Mouse (Mus musculus) kidney, adult 2 months (tissue): Measurements from ENCODE around the gene Ndufb7. TPM values are rescaled to one million over a fixed set of nuclear protein-coding genes. Genes with fewer than 3 reads are reported as not detected.
A peak's percentile ranks its signal among the peaks of the same experiment; 100 is the strongest.
"Not testable (repeated sequence)": the region's sequence is repeated elsewhere in the genome, so short reads cannot be mapped to it uniquely, and the experiment has no call there.

Source experiments
- DNase-seq: peaks from one replicate; pipeline ENCODE4 v3.0.0; 2021
- H3K27ac ChIP-seq: fragments of 200-500 bp; 2 replicates; pipeline ENCODE4 v1.5.1; 2012; ENCODE audit warnings: low read depth, low read length, control low read depth, inconsistent platforms; ENCODE audit not compliant: insufficient read depth
- H3K27me3 ChIP-seq: fragments of 200-500 bp; replicated peaks from 2 replicates; pipeline ENCODE4 v1.6.1; 2012; ENCODE audit warnings: mild to moderate bottlenecking, moderate library complexity, low read length, inconsistent platforms; ENCODE audit not compliant: control insufficient read depth, insufficient read depth
- H3K36me3 ChIP-seq: fragments of 200-500 bp; 2 replicates; pipeline ENCODE4 v1.6.1; 2012; ENCODE audit warnings: mild to moderate bottlenecking, moderate library complexity, low read length, inconsistent platforms; ENCODE audit not compliant: control insufficient read depth, insufficient read depth
- H3K4me1 ChIP-seq: fragments of 200-500 bp; 2 replicates; pipeline ENCODE4 v1.6.1; 2011; ENCODE audit warnings: low read length; ENCODE audit not compliant: control insufficient read depth, insufficient read depth
- H3K4me3 ChIP-seq: fragments of 200-500 bp; 2 replicates; pipeline ENCODE4 v1.5.1; 2011; ENCODE audit warnings: mild to moderate bottlenecking, low read depth, low read length, control low read depth; ENCODE audit not compliant: insufficient read depth
- CTCF ChIP-seq: fragments of 200-500 bp; conservative IDR thresholded peaks from 2 replicates; pipeline ENCODE4 v1.5.1; 2011; ENCODE audit warnings: low read depth, mild to moderate bottlenecking, control low read depth, low read length, moderate library complexity, mixed read lengths; ENCODE audit not compliant: insufficient read depth, insufficient read length
- POLR2A ChIP-seq: fragments of 200-500 bp; IDR thresholded peaks from one replicate; pipeline ENCODE4 v1.6.1; 2011; ENCODE audit warnings: low read depth, low read length, control low read depth
- WGBS: fragments of 180-500 bp; shearing (Covaris S2); methylation state at CpG from one replicate; pipeline ENCODE4 v1.1.7; 2018; 5-methylcytosine and 5-hydroxymethylcytosine counted together
- polyA plus RNA-seq: library from polyadenylated mRNA; depleted of rRNA; stranded (reverse); fragments of >200 nt; gene quantifications from 2 replicates; pipeline ENCODE4 v1.2.3, GENCODE M21; 2012; rRNA removed

Gene Ndufb7
- polyA plus RNA-seq: 704 and 720 TPM in 2 replicates

GRCm38 (mm10) chr8:83566469-83567395 lies at the start of gene Ndufb7:
Gene Ndufb7, plus strand, starts transcription at chr8:83566671.
- peak; percentile 97 for DNase-seq
- under 1% methylated on average over 48 of the region's 48 CpGs for WGBS

GRCm38 (mm10) chr8:83520432-83520831 lies 46.0 kb upstream of the Ndufb7 start:
- H3K27me3 ChIP-seq: no peaks in the 10 kb centered on the region
- 62% methylated on average over 3 of the region's 3 CpGs for WGBS
- no peak for TF ChIP-seq CTCF
- no peak for TF ChIP-seq POLR2A
- no peak overlapping the region for H3K27ac ChIP-seq
- H3K4me1 ChIP-seq: no peaks in the 10 kb centered on the region
- no peaks in the 10 kb centered on the region for H3K36me3 ChIP-seq
- DNase-seq: no peak
- no peak overlapping the region for H3K4me3 ChIP-seq

More at GRCm38 (mm10) chr8:83566469-83567395, at the start of gene Ndufb7:
- Histone ChIP-seq H3K4me3 (peak within 1 kb of the TSS; percentile 89), H3K36me3 (peaks cover under 1% of the 10 kb centered on the region; the same call in 1 of the 2 replicates), H3K27me3 (no peaks in the 10 kb centered on the region), H3K27ac (peak within 1 kb of the TSS; percentile 91), H3K4me1 (peaks cover 7% of the 10 kb centered on the region)
- TF ChIP-seq CTCF: peak; percentile 96
- no peak for TF ChIP-seq POLR2A

GRCm38 (mm10) chr8:83520907-83521306 lies 45.6 kb upstream of the Ndufb7 start:
- H3K4me1 ChIP-seq, H3K36me3 ChIP-seq, H3K27ac ChIP-seq, DNase-seq, H3K27me3 ChIP-seq, H3K4me3 ChIP-seq: not testable (repeated sequence)
- 74% methylated on average over 3 of the region's 3 CpGs for WGBS

GRCm38 (mm10) chr8:83521310-83521709 lies 45.2 kb upstream of the Ndufb7 start:
- Histone ChIP-seq H3K27me3 (no peaks in the 10 kb centered on the region), H3K4me3 (no peak overlapping the region), H3K27ac (no peak overlapping the region), H3K4me1 (no peaks in the 10 kb centered on the region), H3K36me3 (no peaks in the 10 kb centered on the region)
- 40% methylated on average over 1 of the region's 1 CpGs for WGBS
- DNase-seq: no peak
- TF ChIP-seq POLR2A (no peak), CTCF (no peak)

GRCm38 (mm10) chr8:83534802-83535201 lies 31.7 kb upstream of the Ndufb7 start:
- TF ChIP-seq POLR2A: no peak
- TF ChIP-seq CTCF: no peak
- 88% methylated on average over 2 of the region's 2 CpGs for WGBS
- no peak for DNase-seq
- H3K27ac ChIP-seq: no peak overlapping the region
- H3K27me3 ChIP-seq: no peaks in the 10 kb centered on the region; the same call in 1 of the 2 replicates
- no peaks in the 10 kb centered on the region for H3K4me1 ChIP-seq
- no peak overlapping the region for H3K4me3 ChIP-seq
- no peaks in the 10 kb centered on the region for H3K36me3 ChIP-seq

GRCm38 (mm10) chr8:83535736-83536135 lies 30.7 kb upstream of the Ndufb7 start, which contains the start of gene Olfr370:
Gene Olfr370, plus strand, starts transcription at chr8:83535780.
- DNase-seq: no peak
- Histone ChIP-seq H3K27me3 (no peaks in the 10 kb centered on the region; the same call in 1 of the 2 replicates), H3K36me3 (no peaks in the 10 kb centered on the region), H3K27ac (no peak within 1 kb of the TSS), H3K4me3 (no peak within 1 kb of the TSS), H3K4me1 (no peaks in the 10 kb centered on the region; the same call in 1 of the 2 replicates)
- TF ChIP-seq CTCF: no peak
- no peak for TF ChIP-seq POLR2A
- 75% methylated on average over 3 of the region's 3 CpGs for WGBS

GRCm38 (mm10) chr8:83562669-83563068 lies 3.8 kb upstream of the Ndufb7 start:
- no peak for TF ChIP-seq CTCF
- no peak for TF ChIP-seq POLR2A
- no peaks in the 10 kb centered on the region for H3K36me3 ChIP-seq
- H3K4me3 ChIP-seq: no peak overlapping the region
- no peak for DNase-seq
- H3K27me3 ChIP-seq: no peaks in the 10 kb centered on the region
- WGBS: 88% methylated on average over 3 of the region's 3 CpGs
- no peak overlapping the region for H3K27ac ChIP-seq
- H3K4me1 ChIP-seq: peaks cover 4% of the 10 kb centered on the region
